ENCODE assay signal across 8 mouse cellular contexts in the genomic region with DNA sequence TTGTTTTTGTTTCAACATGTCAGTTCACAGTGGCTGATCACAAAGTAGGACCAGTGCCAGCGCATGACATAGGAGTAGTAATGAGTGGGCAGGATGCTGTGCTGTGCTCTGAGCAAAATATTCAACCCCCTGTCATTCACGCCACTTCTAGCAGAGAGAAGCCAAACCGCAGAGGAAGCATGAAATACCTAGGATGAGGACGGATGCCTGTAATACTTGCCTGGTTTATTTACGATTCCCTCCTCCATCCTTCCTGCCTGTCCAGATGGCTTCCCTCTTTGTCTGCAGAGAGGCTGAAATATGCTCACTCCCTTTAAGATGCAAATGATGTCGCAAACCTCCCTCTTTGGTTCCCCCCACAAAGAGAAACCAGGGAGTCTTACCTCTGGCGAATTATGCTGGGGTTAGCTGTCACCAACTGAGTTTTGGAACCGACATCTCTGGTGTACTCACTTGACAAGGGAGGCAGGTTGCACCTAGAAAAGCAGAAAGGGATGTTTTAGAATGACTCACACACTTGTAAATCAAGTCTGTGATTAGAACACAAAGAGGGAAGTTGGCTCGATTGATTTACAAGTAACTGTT.
A peak's percentile ranks its signal among the peaks of the same experiment; 100 is the strongest.
DNase-seq lines count a peak whose midpoint lies in the region; ATAC-seq lines count a peak whose summit lies in the region.

No protein-coding gene starts in this region.

- ATAC-seq in hematopoietic stem cell, adult 5-6 weeks (replicated peaks in 1 of 2; ENCODE audit: insufficient read depth in 1 of 2, low FRiP score in 2 of 2, low TSS enrichment in 1 of 2, low read depth in 1 of 2, poor library complexity in 2 of 2, severe bottlenecking in 2 of 2): peak; percentile 84 to 87

- peak; percentile 88 for DNase-seq in retina, postnatal 1 day
- DNase-seq in retina, embryonic 14.5 days (ENCODE audit: low spot score): no peak
- DNase-seq in cerebellum, adult 8-10 months: peak; percentile 45
- DNase-seq in left cerebral cortex, postnatal 4 days: peak; percentile 78
- DNase-seq in right cerebral cortex, adult 18-20 months: peak; percentile 38
- no peak for DNase-seq in c-Kit-positive CD71-positive TER-119-positive erythroid progenitor cells, embryonic 14.5 days (ENCODE audit: low spot score)
- DNase-seq in frontal cortex, postnatal 14 days (ENCODE audit: low spot score in 2 of 2): no peak

- intact Hi-C loops in left cerebral cortex, postnatal 4 days (cut with DNase I): no loop called here

Comparison
In these comparisons a context has a peak if more than half of its experiments do, and no peak if none do; other contexts are left out.
1. DNase-seq: peak in retina, postnatal 1 day (single experiment), cerebellum, adult 8-10 months (single experiment), left cerebral cortex, postnatal 4 days (single experiment) and right cerebral cortex, adult 18-20 months (single experiment); none in retina, embryonic 14.5 days (single experiment), c-Kit-positive CD71-positive TER-119-positive erythroid progenitor cells, embryonic 14.5 days (single experiment) and frontal cortex, postnatal 14 days (0 of 2).